Mouse (Mus musculus) liver, adult 2 months (tissue): ENCODE results near the gene Krt10. TPM values are rescaled to one million over a fixed set of nuclear protein-coding genes. Genes with fewer than 3 reads are reported as not detected.

Experiments used
- DNase-seq: peaks from one replicate; pipeline ENCODE4 v3.0.0-alpha.2; 2011; ENCODE audit warnings: low read depth, low spot score; ENCODE audit errors: extremely low read depth
- H3K27ac ChIP-seq: fragments of 200-500 bp; replicated peaks from 2 replicates; pipeline ENCODE4 v1.5.1; 2012; ENCODE audit warnings: low read depth, mild to moderate bottlenecking, control low read depth, inconsistent platforms, low read length; ENCODE audit not compliant: insufficient read depth
- H3K27me3 ChIP-seq: fragments of 200-500 bp; 2 replicates; pipeline ENCODE4 v1.6.1; 2012; ENCODE audit warnings: mild to moderate bottlenecking, moderate library complexity, low read length, inconsistent platforms; ENCODE audit not compliant: control insufficient read depth, insufficient read depth
- H3K36me3 ChIP-seq: fragments of 200-500 bp; 2 replicates; pipeline ENCODE4 v1.6.1; 2012; ENCODE audit warnings: low read length, inconsistent platforms; ENCODE audit not compliant: control insufficient read depth, insufficient read depth
- H3K4me1 ChIP-seq: fragments of 200-500 bp; 2 replicates; pipeline ENCODE4 v1.6.1; 2011; ENCODE audit warnings: low read length; ENCODE audit not compliant: control insufficient read depth, insufficient read depth
- H3K4me3 ChIP-seq: fragments of 200-500 bp; 2 replicates; pipeline ENCODE4 v1.5.1; 2011; ENCODE audit warnings: low read depth, mild to moderate bottlenecking, control low read depth, low read length, moderate library complexity; ENCODE audit not compliant: insufficient read depth
- H3K79me2 ChIP-seq: fragments of 200-500 bp; 2 replicates; pipeline ENCODE4 v1.6.1; 2012; ENCODE audit warnings: inconsistent platforms, mild to moderate bottlenecking, low read length, moderate library complexity; ENCODE audit not compliant: control insufficient read depth, insufficient read depth
- H3K9ac ChIP-seq: fragments of 200-500 bp; 2 replicates; pipeline ENCODE4 v1.6.1; 2012; ENCODE audit warnings: low read depth, mild to moderate bottlenecking, control low read depth, inconsistent platforms, low read length
- CTCF ChIP-seq: fragments of 200-500 bp; IDR thresholded peaks from 2 replicates; pipeline ENCODE4 v1.5.1; 2011; ENCODE audit warnings: low read depth, low read length, control low read depth
- POLR2A ChIP-seq: fragments of 200-500 bp; IDR thresholded peaks from 2 replicates; pipeline ENCODE4 v1.6.1; 2011; ENCODE audit warnings: low read length, control low read depth; ENCODE audit not compliant: insufficient read depth; ENCODE audit errors: extremely low read depth
- WGBS: fragments of 180-500 bp; shearing (Covaris S2); methylation state at CpG from one replicate; pipeline ENCODE4 v1.1.7; 2018; 5-methylcytosine and 5-hydroxymethylcytosine counted together
- polyA plus RNA-seq: library from polyadenylated mRNA; depleted of rRNA; stranded (reverse); fragments of >200 nt; gene quantifications from 2 replicates; pipeline ENCODE4 v1.2.3, GENCODE M21; 2012
- total RNA-seq: library from RNA; depleted of rRNA; stranded (reverse); fragments of >200 nt; gene quantifications from 2 replicates; pipeline ENCODE4 v1.2.3, GENCODE M21; 2014

Krt10 gene
- total and polyA plus RNA-seq, 2 experiments, result 0.29 to 0.37 TPM

DNA sequence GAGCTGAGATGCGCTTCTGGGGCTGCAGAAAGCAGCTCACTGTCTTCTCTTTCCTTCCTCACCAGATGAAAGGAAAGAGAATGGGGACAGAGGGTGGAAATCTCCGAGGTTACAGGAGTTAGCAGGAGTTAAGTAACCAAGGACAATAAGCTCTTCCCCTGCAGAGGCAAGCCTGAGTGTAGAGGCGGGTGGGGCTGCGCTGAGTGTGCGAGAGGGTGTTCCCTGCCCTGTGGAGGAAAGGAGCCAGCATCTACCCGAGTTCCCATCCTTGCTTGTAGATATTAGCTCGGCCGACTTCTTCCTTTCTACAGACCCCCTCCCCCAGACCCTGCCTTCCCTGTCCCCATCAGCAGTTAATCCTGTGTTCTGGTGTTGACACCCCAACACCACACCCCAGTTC lies 9.7 kb upstream of the Krt10 start:
- TF ChIP-seq POLR2A (no peak), CTCF (no peak)
- Histone ChIP-seq H3K79me2 (no peaks in the 10 kb centered on the region), H3K27ac (no peak overlapping the region), H3K27me3 (peaks cover 8% of the 10 kb centered on the region; the same call in 1 of the 2 replicates), H3K36me3 (no peaks in the 10 kb centered on the region), H3K4me1 (no peaks in the 10 kb centered on the region), H3K4me3 (no peak overlapping the region), H3K9ac (no peak overlapping the region)
- DNase-seq, result no peak
- WGBS, result 54% methylated on average over 8 of the region's 8 CpGs

DNA sequence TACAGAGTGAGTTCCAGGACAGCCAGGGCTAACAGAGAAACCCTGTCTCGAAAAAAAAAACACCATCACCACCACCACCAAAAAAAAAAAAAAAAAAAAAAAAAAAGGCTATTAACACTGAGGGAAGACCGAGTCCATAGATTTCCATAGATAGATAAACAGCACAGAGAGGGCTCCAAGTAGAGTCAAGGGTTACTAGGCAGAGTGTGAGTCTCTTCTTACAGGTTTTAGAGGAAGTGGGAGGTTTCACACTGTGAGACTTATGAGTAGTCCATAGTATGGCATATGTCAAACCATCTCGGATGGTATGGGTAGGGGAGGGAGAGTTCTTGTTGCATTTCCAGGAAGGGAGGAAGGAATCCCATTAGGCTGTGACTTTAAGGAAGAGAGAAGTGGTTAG lies 8.9 kb upstream of the Krt10 start:
- no peak for DNase-seq
- 70% methylated on average over 3 of the region's 3 CpGs for WGBS

DNA sequence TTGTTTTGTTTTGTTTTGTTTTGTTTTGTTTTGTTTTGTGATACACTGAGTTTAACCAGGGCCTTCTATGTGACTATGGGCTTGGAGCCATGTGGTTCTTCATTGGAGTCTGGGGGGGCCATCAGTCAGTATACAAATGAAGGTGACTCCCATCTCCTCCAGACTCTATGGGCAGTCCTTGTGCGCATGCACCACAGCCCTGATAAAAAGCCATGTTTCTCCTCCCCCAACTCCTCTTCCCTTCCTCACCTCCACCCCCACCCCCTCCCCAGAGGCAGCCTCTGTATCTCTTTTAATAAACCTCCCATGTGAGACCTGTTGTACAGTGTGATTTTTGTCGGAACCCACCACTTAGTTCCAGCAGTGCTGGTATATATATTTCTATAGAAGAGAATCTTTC lies 7.5 kb upstream of the Krt10 start:
- Histone ChIP-seq H3K27me3 (peaks cover 6% of the 10 kb centered on the region; the same call in 1 of the 2 replicates), H3K4me3 (no peak overlapping the region), H3K4me1 (no peaks in the 10 kb centered on the region), H3K79me2 (no peaks in the 10 kb centered on the region), H3K36me3 (no peaks in the 10 kb centered on the region), H3K9ac (no peak overlapping the region), H3K27ac (no peak overlapping the region)
- TF ChIP-seq CTCF (no peak), POLR2A (no peak)
- WGBS, result 85% methylated on average over 2 of the region's 2 CpGs
- no peak for DNase-seq

More for the DNA sequence above, 8.9 kb upstream of the Krt10 start:
- Histone ChIP-seq H3K4me1 (no peaks in the 10 kb centered on the region), H3K27me3 (peaks cover 8% of the 10 kb centered on the region; the same call in 1 of the 2 replicates), H3K4me3 (no peak overlapping the region), H3K36me3 (no peaks in the 10 kb centered on the region), H3K79me2 (no peaks in the 10 kb centered on the region), H3K9ac (no peak overlapping the region), H3K27ac (no peak overlapping the region)
- no peak for TF ChIP-seq POLR2A

DNA sequence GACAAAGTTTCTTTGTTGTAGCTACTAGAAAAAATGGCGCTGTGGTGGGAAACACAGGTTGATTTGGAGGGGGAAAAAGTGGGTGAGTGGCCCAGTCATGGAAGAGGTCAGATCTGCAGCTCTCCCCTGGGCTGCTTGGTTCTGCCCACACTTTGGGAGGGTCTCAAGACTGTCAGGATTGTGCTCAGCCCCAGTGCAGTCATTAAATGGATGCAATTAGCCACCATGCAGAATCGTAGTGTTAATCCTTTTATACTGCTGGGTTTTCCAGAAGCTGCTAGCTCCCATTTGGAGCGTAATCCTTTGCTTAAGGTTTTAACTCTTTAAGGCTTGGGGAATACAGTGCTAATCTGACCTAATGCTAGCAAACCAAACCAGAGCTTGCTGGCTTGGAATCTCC lies 6.9 kb upstream of the Krt10 start:
- Histone ChIP-seq H3K4me3 (no peak overlapping the region), H3K27me3 (peaks cover 6% of the 10 kb centered on the region; the same call in 1 of the 2 replicates), H3K36me3 (no peaks in the 10 kb centered on the region), H3K4me1 (no peaks in the 10 kb centered on the region), H3K9ac (no peak overlapping the region), H3K79me2 (no peaks in the 10 kb centered on the region), H3K27ac (no peak overlapping the region)
- no peak for TF ChIP-seq POLR2A
- TF ChIP-seq CTCF, result no peak
- no peak for DNase-seq
- 55% methylated on average over 3 of the region's 3 CpGs for WGBS

DNA sequence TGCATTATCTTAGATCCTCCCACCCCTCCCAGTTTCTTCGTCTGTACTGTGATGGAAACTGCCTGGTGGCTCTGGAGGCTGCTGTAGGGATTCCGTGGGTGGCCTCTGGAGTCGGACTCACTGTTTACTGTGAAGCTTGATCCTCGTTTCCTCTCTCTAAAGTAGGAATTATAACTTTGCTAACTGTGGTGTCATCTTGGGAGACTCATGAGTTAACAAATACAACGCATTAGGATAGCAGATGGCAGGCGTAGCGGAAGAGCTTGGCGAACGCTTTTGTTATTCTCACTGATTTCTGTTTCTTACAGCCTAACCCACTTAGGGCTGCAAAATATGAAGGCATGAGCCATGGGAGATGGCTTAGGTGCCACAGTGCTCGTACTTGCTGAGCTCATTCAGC lies 3.3 kb upstream of the Krt10 start:
- Histone ChIP-seq H3K9ac (no peak overlapping the region), H3K4me1 (no peaks in the 10 kb centered on the region), H3K27ac (no peak overlapping the region), H3K79me2 (no peaks in the 10 kb centered on the region), H3K36me3 (no peaks in the 10 kb centered on the region), H3K4me3 (no peak overlapping the region), H3K27me3 (no peaks in the 10 kb centered on the region)
- DNase-seq, result no peak
- TF ChIP-seq CTCF (no peak), POLR2A (no peak)
- 76% methylated on average over 10 of the region's 10 CpGs for WGBS

DNA sequence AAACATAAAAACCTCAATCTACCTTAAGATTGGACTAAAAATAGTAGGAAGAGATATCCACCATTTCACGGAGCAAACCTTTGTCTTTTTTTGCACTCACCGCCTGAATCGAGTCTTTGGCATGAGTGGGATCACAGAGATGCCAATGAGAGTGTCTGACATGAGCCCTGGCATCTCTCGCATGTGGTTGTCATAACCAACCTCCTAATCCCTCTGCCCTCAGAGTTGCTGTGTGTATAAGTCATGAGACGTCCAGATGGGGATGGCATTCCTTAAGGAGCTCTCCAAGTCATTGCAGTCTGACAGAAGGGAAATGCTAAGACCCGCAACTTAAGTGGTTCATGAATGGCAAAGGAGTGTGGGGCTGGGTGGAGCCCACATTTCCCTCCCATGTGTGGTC lies 2.2 kb upstream of the Krt10 start:
- no peak overlapping the region for H3K27ac ChIP-seq
- 84% methylated on average over 6 of the region's 6 CpGs for WGBS
- H3K36me3 ChIP-seq, result no peaks in the 10 kb centered on the region
- H3K9ac ChIP-seq, result no peak overlapping the region
- H3K4me3 ChIP-seq, result no peak overlapping the region
- H3K79me2 ChIP-seq, result no peaks in the 10 kb centered on the region
- no peak for DNase-seq
- no peak for TF ChIP-seq CTCF
- TF ChIP-seq POLR2A, result no peak
- H3K4me1 ChIP-seq, result peaks cover 2% of the 10 kb centered on the region; the same call in 1 of the 2 replicates
- no peaks in the 10 kb centered on the region for H3K27me3 ChIP-seq
